ENCODE assay signal across 7 mouse cellular contexts in genomic region chr12:72086166-72086825, GRCm38 (mm10). TPM values are rescaled to one million over a fixed set of nuclear protein-coding genes. Genes with fewer than 3 reads are reported as not detected.
DNase-seq lines count a peak whose midpoint lies in the region; ATAC-seq and TF ChIP-seq lines count a peak whose summit lies in the region.

No protein-coding gene starts in this region.

- peak overlapping the region; percentile 95 for H3K27ac ChIP-seq in layer of hippocampus, adult 2 months
- peak overlapping the region; percentile 89 for H3K27ac ChIP-seq in brown adipose tissue, adult 24 weeks (replicated peaks; ENCODE audit: low read depth, low read length)
- H3K27ac ChIP-seq in forebrain, postnatal 0 days (ENCODE audit: low read depth, low read length), result peak overlapping the region; percentile 93
- H3K27ac ChIP-seq in liver, embryonic 14.5 days, result peak overlapping the region; percentile 66

- H3K4me3 ChIP-seq in layer of hippocampus, adult 2 months, result peak overlapping the region; percentile 59
- peak overlapping the region; percentile 92 for H3K4me3 ChIP-seq in brown adipose tissue, adult 24 weeks (ENCODE audit: insufficient read depth, low read depth, low read length)
- H3K4me3 ChIP-seq in forebrain, postnatal 0 days (ENCODE audit: low read depth, low read length), result peak overlapping the region; percentile 68
- H3K4me3 ChIP-seq in liver, embryonic 14.5 days (ENCODE audit: insufficient read depth in 1 of 2, low read depth in 2 of 2, low read length in 2 of 2), result peak overlapping the region; percentile 84 to 91

- ATAC-seq in forebrain, postnatal 0 days, result peak; percentile 41
- peak; percentile 21 for ATAC-seq in liver, embryonic 14.5 days (ENCODE audit: insufficient read depth)
- ATAC-seq in monocyte, adult 5-6 weeks (replicated peaks; ENCODE audit: insufficient number of reproducible peaks, low FRiP score, low TSS enrichment, poor library complexity, severe bottlenecking), result no peak; the same call in 1 of the 2 replicates

- TF ChIP-seq CTCF in layer of hippocampus, adult 2 months (conservative IDR thresholded peaks at IDR 0.05), result no peak
- TF ChIP-seq CTCF in forebrain, postnatal 0 days (IDR thresholded peaks at IDR 0.05; ENCODE audit: low read depth), result peak; percentile 26
- no peak for TF ChIP-seq CTCF in liver, embryonic 14.5 days (IDR thresholded peaks at IDR 0.05; ENCODE audit: low read depth)

- no peaks in the 10 kb centered on the region for H3K27me3 ChIP-seq in forebrain, postnatal 0 days (ENCODE audit: insufficient read depth, low read length)
- peaks cover 9% of the 10 kb centered on the region; the same call in 1 of the 2 replicates for H3K27me3 ChIP-seq in liver, embryonic 14.5 days (ENCODE audit: control insufficient read depth, insufficient read depth, low read length)

- H3K4me2 ChIP-seq in forebrain, postnatal 0 days (ENCODE audit: low read depth), result peak overlapping the region; percentile 77
- peak overlapping the region; percentile 90 for H3K4me2 ChIP-seq in liver, embryonic 14.5 days (ENCODE audit: low read depth)

- no peak for DNase-seq in layer of hippocampus, adult 2 months (ENCODE audit: low spot score in 2 of 2)
- DNase-seq in layer of hippocampus, postnatal 14 days (ENCODE audit: low spot score in 2 of 2), result no peak
- no peak for DNase-seq in forebrain, postnatal 0 days
- DNase-seq in liver, embryonic 14.5 days (ENCODE audit: low read depth in 3 of 3, low spot score in 3 of 3), result no peak
- DNase-seq in spleen, postnatal 14 days (ENCODE audit: low spot score in 2 of 2), result no peak

- no peak for TF ChIP-seq EP300 in liver, embryonic 14.5 days (IDR thresholded peaks at IDR 0.05; ENCODE audit: low read depth)

- H3K36me3 ChIP-seq in forebrain, postnatal 0 days (ENCODE audit: insufficient read depth), result peaks cover 10% of the 10 kb centered on the region
- no peaks in the 10 kb centered on the region for H3K36me3 ChIP-seq in liver, embryonic 14.5 days (replicated peaks; ENCODE audit: control insufficient read depth, insufficient read depth, low read depth)

- peak overlapping the region; percentile 86 for H3K9ac ChIP-seq in forebrain, postnatal 0 days
- peak overlapping the region; percentile 78 for H3K9ac ChIP-seq in liver, embryonic 14.5 days (replicated peaks)

- H3K9me3 ChIP-seq in forebrain, postnatal 0 days (ENCODE audit: low read length), result no peaks in the 10 kb centered on the region
- no peaks in the 10 kb centered on the region for H3K9me3 ChIP-seq in liver, embryonic 14.5 days (ENCODE audit: control insufficient read depth, low read length)

- peaks cover 6% of the 10 kb centered on the region; the same call in 1 of the 2 replicates for H3K4me1 ChIP-seq in brown adipose tissue, adult 24 weeks (ENCODE audit: control insufficient read depth, insufficient read depth, insufficient read length, low read length)
- peaks cover 12% of the 10 kb centered on the region; the same call in 1 of the 2 replicates for H3K4me1 ChIP-seq in forebrain, postnatal 0 days (ENCODE audit: insufficient read depth)
- H3K4me1 ChIP-seq in liver, embryonic 14.5 days (replicated peaks; ENCODE audit: control insufficient read depth in 2 of 2, insufficient read depth in 2 of 2, low read length in 1 of 2), result peaks cover 0 to 3% of the 10 kb centered on the region in 2 experiments; a peak in 3 of 4 replicates

- under 1% methylated on average over 18 of the region's 18 CpGs for WGBS in forebrain, postnatal 0 days
- 2% methylated on average over 18 of the region's 18 CpGs for WGBS in liver, embryonic 14.5 days (ENCODE audit: insufficient replicate concordance)

RNA-seq across cellular contexts. Expression of gene Jkamp, which starts 0.9 kb away (rescaled TPM):
- 10 to 100 TPM; 47.8 to 52.6 TPM for total RNA-seq in layer of hippocampus, adult 2 months (2021)
- total RNA-seq in layer of hippocampus, postnatal 14 days (2021), result 10 to 100 TPM; 55.2 to 56.1 TPM
- 32.4 and 36.8 TPM in 2 replicates for polyA plus RNA-seq in brown adipose tissue, adult 24 weeks (2012; ENCODE audit: insufficient read depth, insufficient read length, missing spikeins)
- 78.3 and 83.9 TPM in 2 replicates for total RNA-seq in forebrain, postnatal 0 days (2014; rRNA removed)
- polyA plus RNA-seq in forebrain, postnatal 0 days (2015; fragmentation: Nextera tagmentation; extraction: Ambion mirVana), result 87.8 and 117 TPM in 2 replicates
- 10.5 and 12.8 TPM in 2 replicates for polyA plus RNA-seq in liver, embryonic 14.5 days (2012; rRNA removed)
- 12.8 and 13.3 TPM in 2 replicates for polyA plus RNA-seq in liver, embryonic 14.5 days (2014; fragmentation: Nextera tagmentation; extraction: Ambion mirVana)
- total RNA-seq in monocyte, adult 5-6 weeks (2017), result 20.2 to 29.0 TPM (median 26.2 TPM) in 3 replicates

RNA-seq across cellular contexts. Expression of gene L3hypdh, which starts 1.1 kb away (rescaled TPM):
- total RNA-seq in layer of hippocampus, adult 2 months (2021), result 1 to 10 TPM; 3.0 to 3.5 TPM
- 1 to 10 TPM; 4.5 to 5.0 TPM for total RNA-seq in layer of hippocampus, postnatal 14 days (2021)
- 50.1 and 62.8 TPM in 2 replicates for polyA plus RNA-seq in brown adipose tissue, adult 24 weeks (2012; ENCODE audit: insufficient read depth, insufficient read length, missing spikeins)
- 4.5 and 4.7 TPM in 2 replicates for total RNA-seq in forebrain, postnatal 0 days (2014; rRNA removed)
- polyA plus RNA-seq in forebrain, postnatal 0 days (2015; fragmentation: Nextera tagmentation; extraction: Ambion mirVana), result 11.6 and 14.2 TPM in 2 replicates
- 5.2 and 5.7 TPM in 2 replicates for polyA plus RNA-seq in liver, embryonic 14.5 days (2012; rRNA removed)
- polyA plus RNA-seq in liver, embryonic 14.5 days (2014; fragmentation: Nextera tagmentation; extraction: Ambion mirVana), result 6.0 and 7.0 TPM in 2 replicates
- not detected in 3 replicates for total RNA-seq in monocyte, adult 5-6 weeks (2017)

RNA-seq across cellular contexts. Expression of gene Gpr135, which starts 15.4 kb away (rescaled TPM):
- 10 to 100 TPM; 13.5 TPM for total RNA-seq in layer of hippocampus, adult 2 months (2021)
- 10 to 100 TPM; 13.5 to 13.8 TPM for total RNA-seq in layer of hippocampus, postnatal 14 days (2021)
- polyA plus RNA-seq in brown adipose tissue, adult 24 weeks (2012; ENCODE audit: insufficient read depth, insufficient read length, missing spikeins), result 3.5 and 4.0 TPM in 2 replicates
- 16.5 and 17.4 TPM in 2 replicates for total RNA-seq in forebrain, postnatal 0 days (2014; rRNA removed)
- polyA plus RNA-seq in forebrain, postnatal 0 days (2015; fragmentation: Nextera tagmentation; extraction: Ambion mirVana), result 9.6 and 10.8 TPM in 2 replicates
- 0.49 and 0.55 TPM in 2 replicates for polyA plus RNA-seq in liver, embryonic 14.5 days (2012; rRNA removed)
- 0.13 TPM in 2 replicates for polyA plus RNA-seq in liver, embryonic 14.5 days (2014; fragmentation: Nextera tagmentation; extraction: Ambion mirVana)
- total RNA-seq in monocyte, adult 5-6 weeks (2017), result not detected in 3 replicates

Comparison
In these comparisons a context has a peak if more than half of its experiments do, and no peak if none do; other contexts are left out.
1. RNA of gene Gpr135, which starts 15.4 kb away (total RNA-seq): 16.5 to 17.4 TPM in forebrain, postnatal 0 days, 13.5 to 13.8 TPM in layer of hippocampus, postnatal 14 days and 13.5 TPM in layer of hippocampus, adult 2 months; not detected in monocyte, adult 5-6 weeks; every median in the first group is over 10 times any median in the second.
2. Peak in every context shown above with its lines, with median percentiles within 50 percentile points of each other: H3K27ac ChIP-seq and H3K4me3 ChIP-seq.